Mouse (Mus musculus): Measurements from ENCODE around the gene Fcgrt. TPM values are rescaled to one million over a fixed set of nuclear protein-coding genes. Genes with fewer than 3 reads are reported as not detected.
"Not testable (repeated sequence)": the region's sequence is repeated elsewhere in the genome, so short reads cannot be mapped to it uniquely, and the experiment has no call there.

Gene Fcgrt
- 10 to 100 TPM; 66.1 to 71.7 TPM for total RNA-seq (2021)

DNA sequence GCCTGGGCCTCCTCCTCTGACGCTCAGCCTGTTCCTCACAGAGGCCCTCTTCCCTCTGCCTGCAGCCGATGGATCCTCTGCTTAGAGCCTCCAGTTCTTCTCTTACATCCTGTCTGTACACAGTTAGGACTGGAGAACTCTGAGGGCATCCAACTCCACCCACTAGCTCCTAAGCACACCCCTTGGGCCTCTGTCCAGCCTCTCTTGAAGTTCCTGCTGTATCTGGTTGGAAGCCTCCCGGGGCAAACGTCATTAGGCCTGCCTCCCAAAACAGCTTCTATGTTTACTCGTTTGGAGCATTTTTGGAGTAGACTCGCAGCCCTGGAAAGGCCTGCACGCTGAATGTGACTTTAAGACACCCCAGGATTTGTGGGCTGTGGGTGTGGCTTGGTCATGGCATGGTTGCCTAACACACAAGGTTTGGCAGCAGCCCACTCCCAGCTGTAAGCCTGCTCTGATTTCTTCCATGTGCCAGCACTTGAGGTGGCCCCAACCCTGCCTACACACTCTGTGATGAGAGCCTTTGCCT lies at the start of gene Fcgrt:
Gene Fcgrt, minus strand, starts transcription at position 200 of the 529 bp plus-strand sequence.
- intact Hi-C loops (cut with DNase I) = loop anchor here (2.0 kb wide), 2 partner anchors 17 to 21 kb away; no protein-coding TSS in a partner anchor

DNA sequence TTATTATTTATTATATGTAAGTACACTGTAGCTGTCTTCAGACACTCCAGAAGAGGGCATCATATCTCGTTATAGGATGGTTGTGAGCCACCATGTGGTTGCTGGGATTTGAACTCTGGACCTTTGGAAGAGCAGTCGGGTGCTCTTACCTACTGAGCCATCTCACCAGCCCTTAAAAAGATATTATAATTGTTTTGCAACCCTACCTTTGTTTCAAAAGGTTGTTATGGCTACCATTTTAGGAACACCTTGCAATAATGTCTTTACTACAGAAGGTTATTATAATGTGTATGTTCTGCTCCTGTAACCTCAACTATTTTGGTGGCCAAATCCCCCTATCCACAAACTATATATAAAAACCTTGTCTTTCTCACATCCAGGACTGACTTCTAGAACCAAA lies 49.4 kb upstream of the Fcgrt start:
- DNase-seq (ENCODE audit: low spot score); intact Hi-C loops (cut with DNase I): not testable (repeated sequence)

More for the DNA sequence above, at the start of gene Fcgrt:
- peak; percentile 96 for DNase-seq (ENCODE audit: low spot score)

DNA sequence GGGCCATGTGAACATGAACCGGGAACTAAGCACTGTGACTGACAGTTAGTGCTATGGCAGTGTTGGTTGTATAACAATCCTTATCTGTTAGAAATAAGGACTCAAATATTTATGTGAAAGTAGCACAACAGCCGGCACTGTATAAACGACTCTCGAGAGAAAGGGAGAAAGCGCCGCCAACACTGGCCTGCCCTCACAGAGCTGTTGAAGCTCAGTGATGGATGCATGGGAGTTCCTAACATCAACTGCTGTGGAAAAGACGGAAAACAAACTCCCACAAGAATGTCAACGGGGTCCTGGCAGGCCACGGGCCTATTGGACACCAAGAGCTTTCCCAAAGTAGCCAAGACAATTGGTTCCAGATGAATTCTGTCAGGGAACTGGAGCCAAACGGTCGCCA lies 47.7 kb upstream of the Fcgrt start:
- intact Hi-C loops (cut with DNase I) = no loop called here
- DNase-seq (ENCODE audit: low spot score) = peak; percentile 62

DNA sequence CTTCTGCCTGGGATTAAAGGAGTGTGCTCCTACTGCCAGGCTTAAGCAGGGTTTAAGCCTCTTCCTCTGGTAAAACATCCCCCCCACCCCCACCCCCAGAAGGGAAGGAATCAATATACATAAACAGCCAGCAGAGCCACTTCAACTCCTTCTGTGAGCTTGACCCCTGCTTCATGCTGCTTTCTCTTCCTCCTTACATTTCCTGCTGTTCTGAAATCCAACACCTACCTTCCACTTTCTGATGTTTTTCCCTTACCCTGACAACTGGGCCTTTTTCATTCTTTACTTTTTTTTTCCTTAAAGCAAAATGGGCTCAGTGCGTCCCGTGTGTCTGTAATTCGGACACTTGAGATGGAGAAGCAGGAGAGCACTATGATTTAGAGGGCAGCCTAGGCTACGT lies 46.7 kb upstream of the Fcgrt start:
- intact Hi-C loops (cut with DNase I) = no loop called here
- DNase-seq (ENCODE audit: low spot score) = no peak

DNA sequence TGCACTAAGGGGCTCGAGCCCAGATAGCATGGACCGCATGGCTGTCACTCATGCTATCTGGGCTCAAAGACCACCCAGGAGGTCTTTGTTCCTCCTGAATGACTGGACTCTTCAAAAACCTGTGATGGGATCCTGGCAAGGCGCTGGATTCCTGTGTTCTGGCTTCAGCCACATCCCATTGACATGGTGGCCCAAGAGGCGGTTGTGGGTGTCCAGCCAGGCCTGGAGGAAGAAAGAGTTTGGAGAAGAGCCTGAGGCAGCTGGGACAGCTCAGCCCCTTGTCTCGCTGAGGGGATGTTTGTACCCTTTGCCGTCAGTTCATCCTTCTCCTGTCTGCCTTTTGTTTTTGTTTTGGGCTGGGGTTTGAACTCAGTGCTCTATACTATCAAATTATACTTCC lies 45.9 kb upstream of the Fcgrt start:
- intact Hi-C loops (cut with DNase I) = no loop called here
- peak; percentile 57 for DNase-seq (ENCODE audit: low spot score)

DNA sequence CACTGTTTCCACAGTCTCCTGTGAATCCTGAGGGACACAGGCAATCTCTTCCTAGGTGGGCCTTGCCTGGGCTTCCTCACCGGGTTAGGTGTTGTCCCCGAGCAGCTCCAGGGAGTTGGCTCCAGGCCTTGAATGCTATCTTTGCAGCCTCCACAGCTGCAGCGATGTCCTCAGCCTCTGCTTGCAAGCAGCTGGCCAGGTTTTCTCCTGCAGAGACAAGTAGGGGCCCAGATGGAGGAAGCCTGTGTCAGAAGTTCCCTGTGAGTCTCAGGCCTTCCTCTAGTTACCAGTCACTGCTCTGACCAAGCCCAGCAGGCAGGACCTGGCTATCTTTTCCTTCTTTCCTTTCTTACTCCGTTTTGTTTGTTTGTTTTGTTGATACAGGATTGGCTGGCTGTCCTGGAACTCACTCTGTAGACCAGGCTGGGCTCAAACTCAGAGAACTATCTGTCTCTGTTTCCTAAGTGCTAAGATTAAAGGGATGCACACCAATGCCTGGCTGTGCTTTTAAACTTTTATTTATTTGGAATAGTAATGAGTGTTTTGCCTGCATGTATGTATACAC lies 45.0 kb upstream of the Fcgrt start:
- DNase-seq (ENCODE audit: low spot score) = no peak
- intact Hi-C loops (cut with DNase I) = no loop called here

DNA sequence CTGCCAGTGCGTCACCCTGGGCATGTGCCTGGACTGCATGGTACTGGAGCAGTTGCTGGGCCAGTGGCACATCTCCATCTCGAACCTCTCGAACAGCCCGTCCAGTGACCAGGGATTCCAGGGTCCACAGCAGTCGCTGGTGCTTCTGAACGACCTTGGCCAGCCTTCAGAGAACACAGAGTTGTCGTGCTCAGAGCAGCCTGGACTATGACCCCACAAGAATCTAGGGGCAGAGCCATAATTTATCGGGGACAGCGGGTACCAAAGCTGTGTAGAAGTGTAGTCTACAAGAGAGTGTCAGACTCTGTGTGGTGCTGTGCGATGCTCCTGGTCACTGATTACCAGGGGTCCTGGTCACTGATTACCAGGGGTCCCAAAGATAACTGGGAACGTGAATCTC lies 44.2 kb upstream of the Fcgrt start:
- intact Hi-C loops (cut with DNase I) = no loop called here
- no peak for DNase-seq (ENCODE audit: low spot score)

DNA sequence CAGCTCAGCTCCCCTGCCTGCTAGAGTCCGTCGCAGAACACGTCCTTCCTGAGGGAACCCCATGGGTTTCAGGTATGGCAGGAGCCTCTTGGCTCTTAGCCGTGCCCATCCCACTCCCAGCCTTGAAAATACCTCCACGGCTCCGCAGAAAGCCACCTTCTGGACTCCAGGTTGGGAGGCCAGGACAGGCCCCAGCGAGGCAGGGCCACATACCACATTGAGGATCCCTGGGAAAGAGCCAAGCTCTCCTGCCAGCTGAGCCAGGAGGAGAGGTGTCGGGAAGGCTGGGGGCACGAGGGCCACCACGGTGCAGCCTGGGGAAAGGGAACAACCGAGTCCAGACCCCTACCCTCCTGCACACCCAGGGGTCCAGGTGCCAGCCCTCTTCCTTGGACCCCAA lies 43.6 kb upstream of the Fcgrt start:
- intact Hi-C loops (cut with DNase I) = no loop called here
- no peak for DNase-seq (ENCODE audit: low spot score)

DNA sequence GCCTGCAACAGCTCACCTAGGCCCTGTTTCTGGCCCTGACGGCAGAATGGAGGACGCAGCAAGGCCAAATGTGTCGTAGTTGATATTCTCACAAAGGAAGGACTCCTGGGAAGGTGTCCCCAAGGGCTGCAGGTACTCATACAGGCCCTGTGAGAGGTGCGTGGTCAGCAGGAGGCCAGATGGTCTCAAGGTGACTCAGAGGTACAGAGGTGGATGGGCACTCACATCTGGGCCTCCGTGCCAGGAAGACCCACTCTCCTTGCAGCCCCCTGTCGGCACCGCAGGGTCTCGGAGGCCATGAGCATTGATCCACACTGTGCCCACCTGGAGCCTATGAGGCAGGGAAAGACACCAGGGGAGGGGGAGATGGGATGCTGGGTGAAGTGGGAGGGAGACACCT lies 41.8 kb upstream of the Fcgrt start:
- intact Hi-C loops (cut with DNase I) = no loop called here

DNA sequence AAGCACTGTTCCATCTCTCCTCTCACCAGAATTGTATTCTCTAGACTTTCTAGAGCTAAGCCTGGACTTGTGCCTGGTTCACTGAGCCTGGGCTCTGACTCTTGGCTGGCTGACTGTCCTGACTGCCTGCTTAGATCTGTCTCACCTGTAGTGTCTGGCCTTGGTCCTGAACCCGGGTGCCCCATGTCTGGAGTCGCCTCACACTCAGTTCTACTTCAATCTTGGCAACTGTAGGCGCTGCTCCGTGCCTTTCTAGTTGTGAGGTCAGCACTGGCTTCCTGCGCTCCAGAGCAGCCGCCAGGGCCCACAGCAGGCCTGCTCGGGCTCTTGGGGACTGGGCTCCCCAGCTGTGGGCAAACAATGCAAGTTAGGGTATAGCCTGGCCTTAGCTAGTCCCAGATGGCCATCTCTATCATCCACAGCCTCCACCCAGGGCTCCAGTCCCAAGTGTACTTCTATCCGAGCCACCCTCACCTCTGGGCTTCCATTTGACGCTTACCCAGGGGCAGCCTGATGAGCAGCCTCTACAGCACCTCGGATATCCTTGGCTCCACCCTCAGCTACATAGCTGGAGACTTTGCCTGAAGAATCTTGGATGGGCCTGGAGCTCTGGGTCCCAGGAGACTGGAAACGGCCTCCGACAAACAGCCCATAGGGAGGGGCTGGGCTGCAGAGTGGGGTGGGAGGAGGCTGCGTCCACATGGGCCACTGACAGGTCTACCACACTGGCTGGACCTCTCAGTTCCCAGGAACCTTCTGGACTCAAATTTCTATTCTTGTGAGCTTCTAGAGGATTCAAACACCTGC lies 40.9 kb upstream of the Fcgrt start:
- no peak for DNase-seq (ENCODE audit: low spot score)
- intact Hi-C loops (cut with DNase I) = no loop called here

More for the DNA sequence above, 41.8 kb upstream of the Fcgrt start:
- DNase-seq (ENCODE audit: low spot score) = no peak

DNA sequence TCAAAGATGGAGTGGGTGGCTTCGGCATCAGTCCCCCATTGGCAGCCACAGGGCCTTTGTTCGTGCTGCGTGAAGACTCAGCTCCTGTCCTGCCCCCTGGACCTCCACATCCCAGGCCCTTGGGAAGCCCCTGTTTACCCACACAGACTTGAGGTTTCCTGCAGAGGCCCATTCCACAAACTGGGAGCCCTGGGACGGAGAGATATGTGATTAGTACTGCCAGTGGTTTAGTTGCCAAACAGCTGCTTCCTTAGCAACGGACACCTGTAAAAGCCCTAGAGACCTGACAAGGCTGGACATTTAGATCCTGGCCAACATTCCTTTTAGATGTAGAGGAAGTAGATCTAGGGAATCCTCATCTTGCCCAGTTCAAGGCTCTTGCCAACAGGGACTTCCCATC lies 38.3 kb upstream of the Fcgrt start:
- DNase-seq (ENCODE audit: low spot score) = no peak
- intact Hi-C loops (cut with DNase I) = no loop called here

DNA sequence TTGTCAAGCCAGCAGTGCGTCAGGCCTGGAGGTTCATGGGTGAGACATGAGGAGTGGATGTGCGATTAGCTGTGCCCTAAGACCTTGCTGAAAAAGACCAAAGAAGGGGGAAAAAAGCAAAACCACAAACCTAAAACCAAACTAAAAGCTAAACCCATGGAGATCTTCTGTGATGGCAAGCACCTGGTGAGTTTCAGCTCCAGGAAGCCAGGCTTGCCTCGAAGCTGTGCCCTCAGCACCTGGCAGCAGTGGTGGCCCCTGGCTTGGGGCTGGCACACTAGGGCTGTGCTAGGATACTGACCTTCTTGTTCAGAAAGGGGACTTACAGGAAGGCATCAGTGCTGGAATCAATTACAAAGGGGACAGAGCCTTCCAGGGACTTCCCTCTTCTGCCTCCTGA lies 37.7 kb upstream of the Fcgrt start:
- intact Hi-C loops (cut with DNase I) = no loop called here
- no peak for DNase-seq (ENCODE audit: low spot score)

DNA sequence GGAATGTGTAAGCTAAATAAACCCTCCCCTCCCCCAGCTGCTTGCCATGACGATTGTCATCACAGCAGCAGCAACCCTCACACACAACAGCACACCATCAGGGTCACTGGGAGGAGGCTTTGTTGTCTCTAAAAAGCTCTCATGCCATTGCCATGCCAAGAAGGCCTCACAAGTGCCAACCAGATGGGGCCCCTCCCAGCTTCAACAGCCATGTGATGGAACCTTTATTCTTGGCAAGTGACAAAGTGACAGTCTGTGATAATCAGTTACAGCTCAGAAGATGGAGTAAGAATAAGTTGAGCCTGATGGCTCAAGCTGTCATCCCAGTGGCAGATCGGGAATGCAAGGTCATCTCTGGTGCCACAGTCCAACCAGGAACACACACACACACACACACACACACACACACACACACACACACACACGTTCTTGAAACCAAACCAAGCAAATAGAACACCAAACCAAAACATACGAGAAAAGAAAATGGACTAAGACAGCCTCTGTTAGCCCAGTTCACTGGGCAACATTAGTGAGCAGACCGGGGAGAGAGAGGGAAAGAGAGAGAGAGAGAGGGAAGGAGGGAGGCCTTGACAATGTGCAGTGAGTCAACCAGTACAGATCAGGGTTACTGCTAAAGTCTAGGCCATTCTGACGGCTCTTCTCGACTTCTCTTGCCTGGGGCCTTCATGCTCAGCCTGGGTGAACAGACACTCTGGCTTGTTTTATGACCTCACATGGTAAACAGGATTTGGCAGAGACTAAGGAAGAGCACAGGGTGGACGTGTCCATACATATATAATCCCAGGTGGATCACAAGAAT lies 36.5 kb upstream of the Fcgrt start:
- no peak for DNase-seq (ENCODE audit: low spot score)
- intact Hi-C loops (cut with DNase I) = no loop called here

DNA sequence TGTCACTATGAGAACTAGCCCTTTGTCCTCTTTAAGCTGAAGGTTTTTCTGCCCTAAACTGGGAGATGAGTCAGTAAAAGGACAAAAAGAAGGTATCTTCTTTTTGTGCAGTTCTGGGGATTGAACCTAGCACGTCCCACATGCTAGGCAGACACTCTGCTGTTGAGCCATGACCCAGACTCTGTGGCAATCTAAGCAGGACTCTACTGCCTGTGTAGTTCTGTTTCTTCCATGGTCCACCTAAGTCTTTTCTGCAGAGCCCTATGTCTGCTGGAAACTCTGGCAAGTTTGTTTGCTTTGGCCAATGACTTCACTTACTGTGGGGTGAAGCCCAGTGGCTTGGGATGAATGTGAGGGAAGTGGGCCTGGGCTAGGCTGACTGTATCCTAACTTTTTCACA lies 34.8 kb upstream of the Fcgrt start:
- intact Hi-C loops (cut with DNase I) = no loop called here
- no peak for DNase-seq (ENCODE audit: low spot score)

DNA sequence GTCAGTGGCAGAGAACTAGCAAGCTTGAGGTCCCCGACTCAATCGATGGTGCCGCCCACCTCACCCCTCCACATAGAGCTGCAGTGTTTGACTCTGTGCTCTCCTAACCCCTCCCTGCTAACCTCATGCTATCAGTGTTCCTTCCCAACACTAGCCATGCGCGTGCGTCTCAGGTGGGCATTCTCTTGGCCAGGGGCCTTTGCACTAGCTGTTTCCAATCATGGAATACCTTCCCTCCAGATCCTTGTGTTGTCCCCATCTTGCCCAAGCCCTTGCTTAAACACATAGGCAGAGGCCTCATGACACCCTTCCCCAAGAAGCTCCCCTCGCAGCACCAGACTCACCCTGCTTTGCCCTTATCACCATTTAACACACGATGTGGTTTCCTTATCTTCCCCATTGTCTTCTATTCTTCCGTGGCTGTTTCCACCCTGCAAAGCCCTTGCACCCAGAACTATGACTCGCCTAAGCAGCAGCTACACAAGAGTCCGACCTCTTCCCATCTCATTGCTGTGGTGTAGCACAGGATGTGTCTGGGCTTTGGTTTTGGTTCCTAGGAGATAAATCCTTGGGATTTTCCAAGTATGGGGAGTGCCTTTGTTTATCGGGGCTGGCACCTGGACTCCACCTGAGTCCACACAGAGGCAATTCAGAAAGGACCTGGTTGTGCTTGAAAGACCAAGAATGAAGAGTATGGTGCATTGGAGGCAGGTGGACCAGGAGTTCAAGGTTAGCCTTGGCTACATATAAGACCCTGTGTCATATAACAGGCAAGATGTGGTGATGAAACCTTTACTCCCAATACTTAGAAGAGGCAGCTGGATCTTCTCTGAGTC lies 33.7 kb upstream of the Fcgrt start:
- intact Hi-C loops (cut with DNase I) = no loop called here
- DNase-seq (ENCODE audit: low spot score) = no peak

DNA sequence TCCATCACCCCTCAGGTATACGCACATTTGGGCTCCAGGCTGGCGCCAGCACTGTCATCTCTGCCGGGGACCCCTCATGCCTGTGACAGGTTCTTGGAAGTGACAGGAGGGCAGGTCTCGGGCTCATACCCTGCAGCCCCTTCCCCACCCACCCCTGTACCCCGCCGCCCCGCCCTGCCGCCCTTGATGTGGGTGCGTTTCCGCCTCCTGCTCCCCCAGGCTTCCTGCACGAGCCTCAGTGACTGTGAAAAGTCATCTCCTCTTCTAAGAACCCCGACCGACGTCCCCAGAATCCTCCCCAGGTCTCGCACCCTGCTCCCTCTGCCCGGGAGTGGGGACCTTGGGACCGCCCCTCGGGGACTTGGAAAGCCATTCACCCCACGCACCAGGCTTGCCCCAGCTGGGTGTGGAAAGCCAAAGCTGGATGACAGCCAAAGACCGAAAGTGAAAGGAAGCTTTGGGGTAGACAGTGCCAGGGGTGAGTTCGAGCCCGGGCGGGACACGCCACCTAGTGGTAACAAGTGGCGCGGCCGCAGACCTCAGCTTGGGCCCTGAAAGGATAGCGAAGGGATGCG lies 32.4 kb upstream of the Fcgrt start, which contains the start of the genes Gm45713 and Flt3l:
Gene Gm45713, minus strand, starts transcription at position 239 of the 575 bp plus-strand sequence.
Gene Flt3l, minus strand, starts transcription at position 440 of the 575 bp plus-strand sequence.
- intact Hi-C loops (cut with DNase I) = loop anchor here (1.0 kb wide), 1 partner anchor 58 kb away; no protein-coding TSS in a partner anchor
- DNase-seq (ENCODE audit: low spot score) = peak; percentile 89

DNA sequence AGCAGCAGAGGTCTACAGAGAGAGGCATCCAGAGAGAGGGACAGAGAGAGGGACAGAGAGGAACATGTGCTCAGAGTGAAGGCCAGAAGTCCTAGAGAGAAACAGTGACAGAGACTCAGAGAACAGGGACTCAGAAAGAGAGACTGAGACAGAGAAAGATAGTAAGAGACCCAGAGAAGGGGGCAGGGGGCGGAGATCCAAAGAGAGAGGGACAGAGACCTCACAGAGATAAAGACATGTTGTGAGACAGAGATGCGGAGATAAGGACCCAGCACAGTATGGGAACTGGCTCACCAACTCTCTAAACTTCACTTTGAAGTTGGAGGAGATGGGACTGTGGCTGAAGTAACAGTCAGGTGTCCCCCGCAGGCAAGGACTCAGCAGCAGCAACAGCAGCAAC lies 31.7 kb upstream of the Fcgrt start:
- intact Hi-C loops (cut with DNase I) = no loop called here
- DNase-seq (ENCODE audit: low spot score) = no peak

DNA sequence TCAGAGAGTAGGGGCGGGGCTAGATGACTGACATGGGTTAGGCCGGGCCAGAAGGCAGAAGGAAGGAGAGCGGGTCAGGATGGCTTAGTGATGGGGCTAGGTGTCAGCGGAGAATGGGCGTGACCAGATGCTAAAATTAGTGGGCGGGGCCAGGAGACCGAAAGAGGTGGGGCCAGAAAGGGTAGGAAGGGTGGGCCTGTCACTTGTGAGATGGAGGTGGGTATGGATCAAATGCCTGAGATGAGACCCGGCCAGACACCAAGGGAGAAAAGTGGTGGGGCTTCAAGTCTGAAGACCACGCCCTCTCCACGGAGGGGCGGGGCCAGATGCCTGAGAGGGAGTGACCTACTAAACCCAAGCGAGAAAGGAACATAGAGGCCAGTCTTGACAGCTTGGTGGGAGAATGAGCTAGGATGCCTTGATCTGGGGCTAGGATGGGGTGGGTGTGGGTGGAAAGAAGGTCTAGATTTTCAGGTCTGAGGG lies 30.9 kb upstream of the Fcgrt start:
- intact Hi-C loops (cut with DNase I) = no loop called here
- DNase-seq (ENCODE audit: low spot score) = no peak

Measured in heart, postnatal 25 days (tissue).